Mouse (Mus musculus): ENCODE data around the gene Arhgdia. TPM values are rescaled to one million over a fixed set of nuclear protein-coding genes. Genes with fewer than 3 reads are reported as not detected.

The Arhgdia gene
- total RNA-seq, 1 experiment: 253 TPM

DNA sequence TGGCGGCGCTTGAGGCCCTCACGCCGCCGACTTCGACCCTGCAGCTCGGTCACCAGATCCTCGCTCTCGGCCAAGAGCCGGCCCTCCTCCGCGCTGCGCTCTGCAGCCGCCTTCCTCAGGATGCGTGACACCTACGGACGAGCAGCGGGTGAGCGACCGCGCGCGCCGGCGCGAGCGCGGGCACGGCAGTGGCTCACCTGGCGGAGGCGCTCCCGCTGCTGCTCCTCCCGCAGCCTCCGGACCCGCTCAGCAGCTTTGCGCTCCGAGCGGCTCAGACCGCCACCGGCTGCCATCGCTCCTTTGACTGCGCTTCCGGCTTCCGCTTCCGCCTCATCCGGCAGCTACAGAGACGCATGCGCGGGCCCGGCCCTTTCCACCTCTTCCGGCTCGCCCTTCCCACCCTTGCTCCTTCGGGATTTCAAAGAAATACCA lies 43.3 kb upstream of the Arhgdia start:
- peaks cover 32% of the 10 kb centered on the region for H3K36me3 ChIP-seq (ENCODE audit: control insufficient read depth, insufficient read depth, low read length, poor library complexity, severe bottlenecking)
- TF ChIP-seq ZC3H11A (IDR thresholded peaks at IDR 0.05; ENCODE audit: borderline replicate concordance, low read depth, low read length): no peak
- no peak for TF ChIP-seq ZNF384 (IDR thresholded peaks at IDR 0.05; ENCODE audit: low read depth, low read length)
- TF ChIP-seq CHD2 (IDR thresholded peaks at IDR 0.05; ENCODE audit: low read depth, low read length): no peak
- TF ChIP-seq MAFK (IDR thresholded peaks at IDR 0.05; ENCODE audit: insufficient read depth, low read depth, low read length): no peak
- TF ChIP-seq HCFC1 (IDR thresholded peaks at IDR 0.05; ENCODE audit: borderline replicate concordance, insufficient read depth, low read length): no peak
- no peak for DNase-seq (ENCODE audit: low read depth, low spot score)
- H3K4me1 ChIP-seq (ENCODE audit: control insufficient read depth in 2 of 2, insufficient read depth in 2 of 2, low read length in 2 of 2, poor library complexity in 1 of 2): peaks cover 0 to 30% of the 10 kb centered on the region in 2 experiments; a peak in 1 of 4 replicates
- H3K27ac ChIP-seq (ENCODE audit: insufficient read depth, low read depth, low read length, poor library complexity, severe bottlenecking): 0 out of 2 replicates have a peak overlapping the region, but pooled peaks have one; percentile 9
- H3K9me3 ChIP-seq (ENCODE audit: control insufficient read depth, insufficient read depth, low read depth, low read length): no peaks in the 10 kb centered on the region
- in situ Hi-C loops (cut with MboI; ENCODE audit: low sequenced_read_pairs in 2 of 2, unreplicated experiment in 2 of 2): no loop called here
- peak overlapping the region; percentile 67 for H3K9ac ChIP-seq (ENCODE audit: insufficient read depth, low read depth, low read length, poor library complexity, severe bottlenecking)
- peak overlapping the region; percentile 82 to 84 for H3K4me3 ChIP-seq (ENCODE audit: insufficient read depth in 1 of 2, low read depth in 1 of 2, low read length in 2 of 2, poor library complexity in 1 of 2, severe bottlenecking in 1 of 2)

DNA sequence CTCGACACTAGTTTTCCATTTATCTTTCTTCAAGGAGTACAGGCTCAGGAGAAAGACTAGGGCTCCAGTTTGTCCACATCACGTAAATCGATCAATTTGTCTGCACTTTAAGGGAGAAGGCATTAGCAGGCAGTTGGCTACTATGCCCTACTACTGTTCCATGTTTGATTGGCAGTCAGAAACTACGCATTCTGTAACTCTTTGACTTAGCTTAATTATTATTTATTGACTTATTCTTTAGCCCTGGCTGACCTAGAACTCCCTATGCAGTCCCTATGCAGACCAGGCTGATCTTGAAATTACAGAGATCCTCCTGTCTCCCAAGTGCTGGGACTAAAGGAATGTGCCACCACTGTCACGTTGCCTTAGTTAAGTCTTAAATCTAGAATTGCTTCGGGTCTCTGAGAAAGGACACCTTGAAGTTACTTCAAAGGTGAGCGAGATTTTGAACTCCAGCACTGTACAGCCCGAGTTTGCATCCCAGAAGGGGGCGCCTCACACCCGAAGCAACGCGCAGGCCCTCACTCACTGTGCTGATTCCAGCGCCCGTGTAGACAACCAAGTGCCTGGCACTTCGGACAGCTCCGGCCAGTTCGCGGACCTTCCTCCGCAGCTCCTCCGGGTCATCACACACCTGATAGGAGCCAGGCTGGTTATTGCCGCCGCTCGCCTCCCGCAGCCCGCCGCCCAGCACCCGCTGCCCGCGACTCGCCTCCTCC lies 42.7 kb upstream of the Arhgdia start:
- Histone ChIP-seq H3K4me1 (ENCODE audit: control insufficient read depth in 2 of 2, insufficient read depth in 2 of 2, low read length in 2 of 2, poor library complexity in 1 of 2) (peaks cover 0 to 27% of the 10 kb centered on the region in 2 experiments; a peak in 1 of 4 replicates), H3K27ac (ENCODE audit: insufficient read depth, low read depth, low read length, poor library complexity, severe bottlenecking) (0 out of 2 replicates have a peak overlapping the region, but pooled peaks have one; percentile 9), H3K9ac (ENCODE audit: insufficient read depth, low read depth, low read length, poor library complexity, severe bottlenecking) (peak overlapping the region; percentile 67), H3K36me3 (ENCODE audit: control insufficient read depth, insufficient read depth, low read length, poor library complexity, severe bottlenecking) (peaks cover 27% of the 10 kb centered on the region), H3K9me3 (ENCODE audit: control insufficient read depth, insufficient read depth, low read depth, low read length) (no peaks in the 10 kb centered on the region), H3K4me3 (ENCODE audit: insufficient read depth in 1 of 2, low read depth in 1 of 2, low read length in 2 of 2, poor library complexity in 1 of 2, severe bottlenecking in 1 of 2) (peak overlapping the region; percentile 82 to 84)
- DNase-seq (ENCODE audit: low read depth, low spot score): no peak
- TF ChIP-seq MAFK (IDR thresholded peaks at IDR 0.05; ENCODE audit: insufficient read depth, low read depth, low read length): no peak
- TF ChIP-seq HCFC1 (IDR thresholded peaks at IDR 0.05; ENCODE audit: borderline replicate concordance, insufficient read depth, low read length): no peak
- no peak for TF ChIP-seq ZNF384 (IDR thresholded peaks at IDR 0.05; ENCODE audit: low read depth, low read length)
- TF ChIP-seq CHD2 (IDR thresholded peaks at IDR 0.05; ENCODE audit: low read depth, low read length): no peak
- no peak for TF ChIP-seq ZC3H11A (IDR thresholded peaks at IDR 0.05; ENCODE audit: borderline replicate concordance, low read depth, low read length)
- in situ Hi-C loops (cut with MboI; ENCODE audit: low sequenced_read_pairs in 2 of 2, unreplicated experiment in 2 of 2): no loop called here

- DNase-seq (ENCODE audit: low read depth, low spot score): no peak
- in situ Hi-C loops (cut with MboI; ENCODE audit: low sequenced_read_pairs in 2 of 2, unreplicated experiment in 2 of 2): no loop called here
- H3K27ac ChIP-seq (ENCODE audit: insufficient read depth, low read depth, low read length, poor library complexity, severe bottlenecking): no peak overlapping the region
- no peaks in the 10 kb centered on the region for H3K9me3 ChIP-seq (ENCODE audit: control insufficient read depth, insufficient read depth, low read depth, low read length)
- H3K4me1 ChIP-seq (ENCODE audit: control insufficient read depth in 2 of 2, insufficient read depth in 2 of 2, low read length in 2 of 2, poor library complexity in 1 of 2): peaks cover 3 to 22% of the 10 kb centered on the region in 2 experiments; a peak in 2 of 4 replicates
- no peak overlapping the region for H3K4me3 ChIP-seq (ENCODE audit: insufficient read depth in 1 of 2, low read depth in 1 of 2, low read length in 2 of 2, poor library complexity in 1 of 2, severe bottlenecking in 1 of 2)
- H3K36me3 ChIP-seq (ENCODE audit: control insufficient read depth, insufficient read depth, low read length, poor library complexity, severe bottlenecking): peaks cover 20% of the 10 kb centered on the region
- H3K9ac ChIP-seq (ENCODE audit: insufficient read depth, low read depth, low read length, poor library complexity, severe bottlenecking): no peak overlapping the region
- TF ChIP-seq ZC3H11A (IDR thresholded peaks at IDR 0.05; ENCODE audit: borderline replicate concordance, low read depth, low read length) (no peak), MAFK (IDR thresholded peaks at IDR 0.05; ENCODE audit: insufficient read depth, low read depth, low read length) (no peak), HCFC1 (IDR thresholded peaks at IDR 0.05; ENCODE audit: borderline replicate concordance, insufficient read depth, low read length) (no peak), ZNF384 (IDR thresholded peaks at IDR 0.05; ENCODE audit: low read depth, low read length) (no peak), CHD2 (IDR thresholded peaks at IDR 0.05; ENCODE audit: low read depth, low read length) (no peak)
Measured at GRCm38 (mm10) chr11:120622805-120623204, 41.4 kb upstream of the Arhgdia start.

- Histone ChIP-seq H3K9ac (ENCODE audit: insufficient read depth, low read depth, low read length, poor library complexity, severe bottlenecking) (peak overlapping the region; percentile 45), H3K4me3 (ENCODE audit: insufficient read depth in 1 of 2, low read depth in 1 of 2, low read length in 2 of 2, poor library complexity in 1 of 2, severe bottlenecking in 1 of 2) (peak overlapping the region; percentile 22; a peak in 3 of 4 replicates), H3K4me1 (ENCODE audit: control insufficient read depth in 2 of 2, insufficient read depth in 2 of 2, low read length in 2 of 2, poor library complexity in 1 of 2) (peaks cover 8 to 26% of the 10 kb centered on the region in 2 experiments; a peak in 2 of 4 replicates), H3K27ac (ENCODE audit: insufficient read depth, low read depth, low read length, poor library complexity, severe bottlenecking) (no peak overlapping the region), H3K36me3 (ENCODE audit: control insufficient read depth, insufficient read depth, low read length, poor library complexity, severe bottlenecking) (peaks cover 10% of the 10 kb centered on the region), H3K9me3 (ENCODE audit: control insufficient read depth, insufficient read depth, low read depth, low read length) (no peaks in the 10 kb centered on the region)
- in situ Hi-C loops (cut with MboI; ENCODE audit: low sequenced_read_pairs in 2 of 2, unreplicated experiment in 2 of 2): no loop called here
- DNase-seq (ENCODE audit: low read depth, low spot score): no peak
- no peak for TF ChIP-seq HCFC1 (IDR thresholded peaks at IDR 0.05; ENCODE audit: borderline replicate concordance, insufficient read depth, low read length)
- TF ChIP-seq CHD2 (IDR thresholded peaks at IDR 0.05; ENCODE audit: low read depth, low read length): no peak
Measured at GRCm38 (mm10) chr11:120620195-120620594, 38.8 kb upstream of the Arhgdia start.

Measured in ES-E14 (cell line).